Mouse (Mus musculus) left cerebral cortex, postnatal 10 days (tissue): Measurements from ENCODE around the gene Gmnn. TPM values are rescaled to one million over a fixed set of nuclear protein-coding genes. Genes with fewer than 3 reads are reported as not detected.

Source experiments
- DNase-seq, 2 experiments: peaks; one replicate each; pipeline ENCODE4 v3.0.0; 2021 to 2022; ENCODE audit warnings: low spot score in 2 of 2, mixed read lengths in 1 of 2; ENCODE audit errors: extremely low spot score in 1 of 2
- intact Hi-C: fragments of 180-260 bp; cut with DNase I; formaldehyde crosslinking; loops from one replicate; pipeline ENCODE4 v1.15.1; 2025
- total RNA-seq, 2 experiments: library from RNA; stranded (reverse); gene quantifications; 2 replicates each; pipeline ENCODE4 v1.2.3; 2021

The Gmnn gene
- 1 to 10 TPM; 3.8 to 4.0 TPM for total RNA-seq

DNA sequence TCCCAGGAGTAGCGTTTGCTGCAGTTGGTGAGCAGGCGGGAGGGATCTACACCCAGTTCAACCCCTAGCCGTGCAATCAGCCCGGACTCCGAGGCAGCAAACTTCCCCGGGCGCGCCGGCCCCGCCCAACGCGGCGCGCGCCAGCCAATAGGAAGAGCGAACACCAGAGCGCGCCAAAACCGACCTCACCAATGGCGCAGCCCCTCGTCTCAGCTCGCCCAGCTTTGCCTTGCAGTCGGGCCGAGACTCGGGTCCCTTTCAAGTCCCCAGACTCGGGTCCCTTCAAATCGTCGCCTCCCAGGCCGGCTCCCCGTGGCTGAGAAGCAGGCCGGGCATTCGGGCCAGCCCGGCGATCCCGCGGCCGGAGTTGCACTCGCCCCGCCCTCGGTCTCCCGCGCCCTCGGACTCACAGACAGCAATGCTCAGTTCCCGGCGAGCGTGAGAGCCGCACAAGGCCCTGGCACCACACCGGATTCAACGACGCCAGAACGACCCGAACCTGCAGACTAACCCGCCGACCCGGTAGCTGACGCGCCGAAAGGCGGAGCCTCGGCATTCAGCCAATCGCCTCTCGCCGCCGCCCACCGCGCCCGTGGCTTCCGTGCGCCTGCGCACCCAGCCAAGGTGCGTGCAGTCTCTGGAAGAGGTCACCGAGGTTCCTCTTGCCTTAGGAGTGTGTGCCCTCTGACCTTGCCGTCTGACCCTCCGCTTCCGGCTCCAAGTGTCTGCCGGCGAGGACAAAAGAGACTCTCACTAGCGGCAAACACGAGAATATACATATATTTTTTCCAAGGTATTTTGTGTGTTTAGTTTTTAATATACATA, at the start of gene Gmnn:
TSS of gene Gmnn (minus strand) at position 521 of the 825 bp plus-strand sequence.
- intact Hi-C loops, result no loop called here

DNA sequence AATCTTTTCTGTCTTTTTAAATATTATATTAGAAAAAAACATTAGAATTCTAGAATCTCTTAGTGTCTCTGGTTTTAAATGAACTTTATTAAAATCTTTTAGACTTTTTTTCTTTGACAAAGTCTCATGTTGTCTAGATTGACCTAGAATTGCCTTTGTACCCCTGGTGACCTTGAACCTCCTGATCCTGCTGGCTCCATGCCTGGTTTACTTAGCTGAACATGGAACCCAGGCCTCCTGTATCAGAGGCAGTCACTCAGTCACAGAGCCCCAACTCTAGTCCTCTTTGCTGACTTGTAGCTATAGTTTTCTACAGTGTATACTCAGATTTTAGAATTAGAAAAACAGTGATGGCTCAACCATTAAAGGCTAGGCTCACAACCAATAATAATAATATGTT, 44.4 kb upstream of the Gmnn start:
- no peak for DNase-seq
- intact Hi-C loops, result no loop called here

More for the DNA sequence above, at the start of gene Gmnn:
- peak; percentile 63 to 88 for DNase-seq

DNA sequence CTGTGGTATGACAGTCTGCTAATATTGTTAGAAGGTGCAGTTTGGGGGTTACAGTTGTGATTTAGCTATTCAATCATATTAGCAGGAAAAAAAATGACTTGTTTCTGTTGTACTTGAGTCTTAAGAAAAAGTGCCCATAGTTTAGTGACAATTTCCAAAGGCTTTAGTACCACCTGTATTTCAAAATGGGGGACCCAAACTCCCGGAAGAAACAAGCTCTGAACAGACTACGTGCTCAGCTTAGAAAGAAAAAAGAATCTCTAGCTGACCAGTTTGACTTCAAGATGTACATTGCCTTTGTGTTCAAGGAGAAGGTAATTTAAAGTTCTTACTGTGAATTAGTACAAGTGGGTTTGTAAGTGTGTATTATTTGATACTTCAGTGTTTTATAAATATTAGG, 41.5 kb upstream of the Gmnn start:
- DNase-seq, result no peak
- intact Hi-C loops, result no loop called here

DNA sequence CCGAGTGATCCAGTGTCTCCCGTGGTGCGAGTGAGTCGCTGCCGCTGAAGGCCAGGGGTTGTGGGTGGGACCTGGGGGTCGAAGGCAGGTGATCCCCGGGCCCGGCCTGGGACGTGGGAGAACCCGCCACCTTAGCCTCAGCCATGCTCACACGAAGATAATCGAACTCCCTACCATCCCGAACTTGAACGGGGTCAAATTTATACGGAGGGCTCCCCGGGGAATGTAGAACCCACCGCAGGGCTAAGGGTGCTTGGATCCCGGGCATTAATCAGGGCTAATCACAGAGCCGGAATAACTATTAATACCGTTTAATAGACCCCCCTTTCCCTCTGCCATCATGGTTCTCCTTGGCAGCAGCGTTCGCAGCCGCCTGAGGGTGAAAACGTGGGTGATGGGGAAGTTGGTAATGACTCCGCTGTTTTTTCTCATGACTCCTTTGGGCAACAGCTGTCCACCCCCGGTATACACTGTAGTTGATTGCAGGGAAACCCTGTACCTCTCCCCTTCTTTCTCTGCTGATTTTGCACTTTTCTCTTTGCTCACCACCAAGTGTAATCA, 40.5 kb upstream of the Gmnn start:
- DNase-seq, result peak in 1 of 2 experiments; percentile 42
- intact Hi-C loops, result no loop called here

DNA sequence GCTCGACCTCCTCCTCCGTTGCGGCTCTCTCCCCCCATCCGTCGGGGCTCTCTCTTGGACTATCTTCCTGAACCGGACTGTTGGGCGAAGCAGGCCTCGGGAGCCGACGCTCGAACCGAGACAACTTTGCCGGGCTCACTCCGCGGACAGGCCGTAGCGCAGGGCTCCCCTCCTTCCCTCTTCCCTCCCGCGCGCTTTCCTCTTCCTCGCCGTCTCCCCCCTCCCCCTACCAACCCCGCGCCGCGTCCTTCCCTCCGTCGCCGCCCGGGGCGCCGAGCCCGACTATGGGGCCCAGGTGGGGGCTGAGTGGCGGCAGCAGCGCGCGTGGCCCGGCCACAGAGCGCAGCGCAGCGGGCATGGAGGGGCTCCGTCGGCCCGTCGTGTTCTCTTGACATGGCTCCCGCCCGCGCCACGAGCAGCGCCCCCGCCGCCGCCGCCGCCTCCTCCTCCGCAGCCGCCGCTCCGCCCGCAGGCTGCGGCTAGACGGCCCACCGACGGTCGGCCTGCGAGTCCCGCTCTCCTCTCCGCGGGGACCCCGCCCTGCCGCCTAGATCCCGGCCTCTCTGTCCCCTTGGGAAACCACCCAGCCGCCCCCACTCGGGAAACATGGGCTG, 39.7 kb upstream of the Gmnn start, which contains the start of gene BC005537:
TSS of gene BC005537 (plus strand) at position 350 of the 614 bp plus-strand sequence.
- intact Hi-C loops, result no loop called here
- peak; percentile 15 to 81 for DNase-seq

DNA sequence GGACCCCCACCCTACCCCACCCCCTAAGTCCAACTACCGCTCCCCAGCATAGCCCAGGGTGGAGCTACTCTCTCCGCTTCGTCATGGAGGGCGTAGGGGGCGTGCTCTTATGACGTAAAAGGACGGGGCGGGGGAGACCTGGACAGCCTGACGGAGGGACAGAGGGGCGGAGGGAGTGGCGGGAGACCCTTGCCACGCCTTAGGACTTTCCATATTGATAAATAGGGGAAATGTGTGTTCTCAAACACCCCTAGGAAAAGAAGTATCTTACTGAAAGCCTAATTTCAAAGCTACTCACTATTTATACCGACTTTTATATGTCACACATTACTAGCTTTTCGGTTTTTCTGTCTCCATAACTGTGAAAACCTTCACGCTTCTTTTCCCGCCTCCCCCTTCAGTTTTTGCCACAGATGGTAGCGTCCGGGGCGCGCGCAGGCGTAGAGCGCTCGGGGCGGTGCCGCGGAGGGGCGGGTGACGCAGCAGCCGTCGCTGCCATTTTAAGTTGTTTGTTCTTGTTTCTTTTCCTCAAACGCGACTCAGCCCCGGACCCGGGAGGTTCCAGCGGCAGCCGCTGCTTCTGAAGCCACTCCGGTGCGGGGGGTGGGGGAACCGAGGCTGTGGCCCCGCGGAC, 39.1 kb upstream of the Gmnn start:
- peak; percentile 93 to 98 for DNase-seq
- intact Hi-C loops, result no loop called here

DNA sequence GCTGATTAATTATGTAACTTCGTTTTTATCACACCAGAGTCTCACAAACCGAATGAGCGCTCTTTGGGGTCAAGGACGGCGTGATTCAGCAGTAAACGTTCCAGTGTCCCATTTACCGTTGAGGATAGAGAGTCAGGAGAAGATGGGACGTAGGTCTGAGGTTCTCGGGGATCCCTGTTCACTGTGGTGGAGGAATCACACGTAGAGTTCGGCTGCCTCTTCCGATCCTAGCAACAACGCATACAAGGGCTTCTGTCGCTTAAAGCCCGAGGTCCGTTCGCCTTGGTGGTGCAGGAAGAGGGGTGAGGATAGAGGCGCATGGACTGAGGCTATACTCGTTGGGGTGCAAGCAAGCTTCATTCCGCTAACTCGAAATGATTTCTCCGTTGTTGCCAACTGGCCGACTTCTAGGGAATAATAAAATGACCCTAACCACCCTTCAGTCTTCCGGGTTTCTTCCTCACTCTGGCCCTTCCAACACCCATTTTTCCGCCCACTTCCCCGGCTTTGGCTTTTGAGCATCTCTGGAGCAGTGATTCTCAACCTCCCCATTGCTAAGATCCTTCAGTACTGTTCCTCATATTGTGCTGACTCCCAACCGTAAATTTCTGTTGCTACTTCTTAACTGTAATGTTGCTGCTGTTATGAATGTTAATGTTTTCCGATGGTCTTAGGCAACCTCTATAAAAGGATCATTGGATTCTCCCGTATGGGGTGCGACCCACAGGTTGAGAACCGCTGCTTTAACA, 38.4 kb upstream of the Gmnn start:
- intact Hi-C loops, result no loop called here
- DNase-seq, result peak in 1 of 2 experiments; percentile 37

DNA sequence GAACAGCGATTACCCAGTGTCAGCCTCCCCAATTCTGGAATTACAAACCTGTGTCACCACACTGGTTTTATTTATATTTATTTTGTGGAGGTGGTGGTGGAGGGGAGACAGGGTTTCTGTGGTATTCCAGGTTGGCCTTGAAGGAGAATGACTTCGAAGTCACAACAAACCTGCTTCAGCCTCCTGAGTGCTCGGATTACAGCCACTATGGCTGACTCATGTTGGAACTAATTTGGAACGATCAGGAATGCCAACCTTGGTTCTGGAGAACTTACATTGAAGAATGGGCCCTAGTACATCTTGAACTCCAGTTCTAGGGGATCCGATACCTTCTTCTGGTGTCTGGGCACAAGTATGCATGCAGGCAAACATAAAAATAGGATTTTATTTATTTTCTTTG, 37.7 kb upstream of the Gmnn start:
- no peak for DNase-seq
- intact Hi-C loops, result no loop called here

DNA sequence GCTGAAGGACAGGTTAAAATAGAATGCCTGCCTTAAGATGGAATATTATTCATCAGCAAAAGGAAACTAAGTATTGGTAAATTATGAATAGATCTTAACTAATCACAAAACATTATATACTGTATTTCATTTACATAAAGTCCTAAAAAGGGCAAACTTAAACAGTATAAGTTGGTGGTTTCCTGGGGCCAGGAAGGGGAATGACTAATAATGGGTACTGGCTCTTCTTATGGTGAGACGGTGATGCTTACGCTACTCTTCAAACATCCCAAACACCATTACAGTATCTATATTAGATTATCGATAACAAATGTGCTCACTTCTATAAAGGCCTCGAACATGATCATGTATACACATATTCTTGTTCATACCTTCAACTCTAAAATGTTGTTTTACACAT, 37.0 kb upstream of the Gmnn start:
- no peak for DNase-seq
- intact Hi-C loops, result no loop called here

DNA sequence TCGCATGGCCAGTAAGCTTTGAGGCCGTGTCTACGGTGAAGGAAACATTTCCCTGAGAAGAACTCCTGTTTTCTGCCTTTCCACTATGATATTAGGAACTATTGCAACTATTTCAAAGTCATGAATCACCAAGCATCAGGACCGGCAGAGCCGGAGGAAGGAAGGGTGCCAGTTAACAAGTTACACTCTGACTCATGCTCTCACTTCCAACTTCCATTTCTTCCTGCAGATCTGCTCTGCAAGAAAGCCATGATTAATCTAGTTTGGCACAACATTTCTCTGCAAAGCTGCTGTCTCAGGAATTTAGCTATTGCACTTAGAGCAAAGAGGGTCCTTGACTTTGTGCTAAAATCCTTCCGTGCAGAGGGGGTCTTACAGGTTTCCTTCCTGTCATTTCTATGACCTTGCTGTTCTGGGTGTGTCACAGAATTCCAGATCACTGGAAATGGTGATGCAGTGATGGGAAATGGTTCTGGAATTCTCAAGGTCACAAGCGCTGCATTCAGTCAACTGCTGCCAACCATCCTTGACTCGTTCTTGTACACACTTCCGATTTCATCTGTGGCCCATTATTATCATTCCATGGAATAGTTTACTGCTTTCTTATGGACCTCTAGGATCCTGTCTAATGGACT, 30.8 kb upstream of the Gmnn start:
- no peak for DNase-seq
- intact Hi-C loops, result no loop called here

DNA sequence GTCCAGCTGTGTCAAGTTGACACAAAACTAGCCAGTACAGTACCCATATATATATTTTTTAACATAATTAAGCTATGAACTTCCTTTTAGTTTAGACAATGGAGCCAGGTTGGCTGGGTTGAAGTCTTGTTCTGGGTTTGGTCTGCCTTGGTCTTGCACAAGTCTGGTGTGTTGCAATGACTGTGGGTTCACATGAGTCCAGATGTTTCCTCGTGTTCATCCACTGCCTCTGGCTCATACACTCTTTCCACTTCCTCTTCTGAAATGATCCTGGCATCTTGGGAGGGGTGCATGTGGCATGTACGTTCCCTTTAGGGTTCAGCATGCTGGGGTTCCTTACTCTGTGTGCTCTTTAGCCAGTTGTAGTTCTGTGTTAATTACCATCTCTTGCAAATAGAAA, 29.6 kb upstream of the Gmnn start:
- intact Hi-C loops, result no loop called here
- no peak for DNase-seq

DNA sequence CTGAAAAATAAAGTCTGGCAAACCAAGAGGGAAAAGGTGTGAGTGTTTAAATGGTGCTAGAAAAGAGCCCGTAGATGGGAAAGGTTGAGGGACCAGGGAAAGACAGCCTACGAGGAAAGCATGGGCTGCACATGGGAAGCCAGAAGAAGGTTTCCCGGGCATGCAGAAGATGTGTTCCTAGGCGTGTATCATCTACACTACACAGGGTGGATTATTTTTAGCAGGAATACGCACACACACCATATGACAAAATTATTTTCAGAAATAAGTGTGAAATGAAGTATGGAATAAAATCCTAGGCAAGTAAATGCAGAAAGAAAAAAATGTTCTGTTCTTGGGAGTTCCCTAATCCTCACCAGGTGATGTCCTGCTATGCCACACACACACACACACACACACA, 25.8 kb upstream of the Gmnn start:
- no peak for DNase-seq
- intact Hi-C loops, result no loop called here

DNA sequence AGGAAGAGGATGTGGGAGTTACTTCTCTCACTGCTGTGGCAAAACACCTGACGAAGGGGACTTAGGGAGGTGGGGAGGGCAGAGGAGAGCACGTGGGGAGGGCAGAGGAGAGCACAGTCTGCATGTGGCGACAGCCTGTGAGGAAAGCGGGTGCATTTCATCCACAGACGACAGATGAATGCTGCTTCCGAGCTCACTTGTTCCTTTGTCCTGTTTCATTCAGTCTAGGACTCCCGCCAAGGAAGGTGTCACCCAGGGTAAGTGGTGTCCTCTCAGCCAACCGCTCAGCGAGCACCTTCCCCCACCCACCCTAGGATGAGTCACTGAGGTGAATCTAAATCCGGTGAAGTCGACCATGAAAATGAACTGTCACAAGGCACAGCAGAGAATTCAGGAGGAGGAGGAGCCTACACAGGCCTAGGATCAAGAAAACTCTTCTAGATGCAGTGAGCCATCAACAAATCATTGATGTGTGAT, 24.3 kb upstream of the Gmnn start:
- intact Hi-C loops, result no loop called here
- no peak for DNase-seq

DNA sequence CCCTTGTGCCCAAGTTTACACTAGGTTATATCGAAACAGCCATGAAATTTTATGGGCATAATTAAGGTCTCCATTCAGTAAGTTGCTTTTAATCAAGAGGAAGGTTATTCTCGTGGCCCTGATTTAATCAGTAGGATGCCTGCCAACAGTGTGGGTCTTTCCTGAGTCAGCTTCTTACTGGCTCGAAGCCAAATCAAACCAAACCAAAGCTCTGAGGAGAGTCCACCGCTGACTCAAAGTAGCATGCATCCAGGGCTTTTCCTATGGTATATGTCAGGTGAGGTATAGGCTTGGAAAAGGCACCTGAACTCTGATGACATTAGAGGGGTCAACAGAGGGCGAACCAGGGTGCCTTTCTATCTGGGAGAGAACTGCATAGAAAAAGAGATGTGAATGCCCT, 20.2 kb upstream of the Gmnn start:
- intact Hi-C loops, result no loop called here
- peak in 1 of 2 experiments; percentile 24 for DNase-seq

DNA sequence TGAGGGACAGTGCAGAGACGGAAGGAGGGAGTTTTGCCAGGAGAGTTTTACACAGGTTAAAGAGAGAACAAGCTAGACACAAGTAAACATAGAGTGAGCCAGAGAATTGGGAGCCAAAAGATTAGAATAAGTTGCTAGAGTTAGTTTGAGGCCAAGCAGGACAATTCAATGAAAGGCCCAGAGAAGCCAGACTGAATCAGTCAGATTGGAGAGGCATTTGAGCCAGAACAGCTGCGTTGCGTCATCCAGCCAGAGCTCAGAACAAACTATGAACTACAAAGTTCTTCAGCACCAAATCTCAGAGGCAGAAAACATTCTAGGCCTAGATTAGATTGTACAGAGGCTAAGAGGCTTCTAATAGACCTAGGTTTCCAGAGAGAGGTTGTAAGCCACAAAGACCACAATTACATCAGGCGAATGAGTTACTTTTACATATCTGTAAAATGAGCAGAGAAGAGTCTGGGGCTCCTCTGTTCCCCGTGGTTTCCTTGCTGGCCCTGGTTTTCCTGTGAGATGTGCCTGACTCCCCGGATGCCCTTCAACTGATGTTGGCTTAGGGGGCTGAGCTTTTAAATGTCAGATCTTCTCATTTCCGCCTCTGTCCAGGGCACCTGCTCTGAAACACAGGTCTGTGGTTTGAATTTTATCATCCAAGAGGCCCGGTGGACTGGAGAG, 17.1 kb upstream of the Gmnn start:
- intact Hi-C loops, result loop anchor here (5.0 kb wide), 1 partner anchor 297 kb away; no protein-coding TSS in a partner anchor
- no peak for DNase-seq

DNA sequence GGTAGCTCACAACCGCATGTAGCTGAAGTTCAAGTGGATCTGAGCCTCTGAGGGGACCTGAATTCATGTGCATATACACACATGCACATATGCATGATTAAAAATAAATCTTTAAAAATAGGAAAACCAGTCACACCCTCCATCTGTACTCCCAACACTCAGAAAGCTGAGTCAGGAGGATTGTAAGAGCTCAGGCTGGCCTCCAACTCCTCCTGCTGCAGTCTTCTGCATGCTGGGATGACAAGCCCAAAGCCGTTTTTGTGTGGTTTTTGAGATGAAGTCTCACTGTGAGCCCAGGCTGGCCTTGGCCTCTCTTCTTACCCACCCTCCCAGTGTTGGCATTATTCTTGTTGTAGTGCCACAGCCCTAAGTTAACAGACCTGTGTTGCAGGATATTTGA, 16.3 kb upstream of the Gmnn start:
- intact Hi-C loops, result loop anchor here (5.0 kb wide), 1 partner anchor 296 kb away; no protein-coding TSS in a partner anchor

DNA sequence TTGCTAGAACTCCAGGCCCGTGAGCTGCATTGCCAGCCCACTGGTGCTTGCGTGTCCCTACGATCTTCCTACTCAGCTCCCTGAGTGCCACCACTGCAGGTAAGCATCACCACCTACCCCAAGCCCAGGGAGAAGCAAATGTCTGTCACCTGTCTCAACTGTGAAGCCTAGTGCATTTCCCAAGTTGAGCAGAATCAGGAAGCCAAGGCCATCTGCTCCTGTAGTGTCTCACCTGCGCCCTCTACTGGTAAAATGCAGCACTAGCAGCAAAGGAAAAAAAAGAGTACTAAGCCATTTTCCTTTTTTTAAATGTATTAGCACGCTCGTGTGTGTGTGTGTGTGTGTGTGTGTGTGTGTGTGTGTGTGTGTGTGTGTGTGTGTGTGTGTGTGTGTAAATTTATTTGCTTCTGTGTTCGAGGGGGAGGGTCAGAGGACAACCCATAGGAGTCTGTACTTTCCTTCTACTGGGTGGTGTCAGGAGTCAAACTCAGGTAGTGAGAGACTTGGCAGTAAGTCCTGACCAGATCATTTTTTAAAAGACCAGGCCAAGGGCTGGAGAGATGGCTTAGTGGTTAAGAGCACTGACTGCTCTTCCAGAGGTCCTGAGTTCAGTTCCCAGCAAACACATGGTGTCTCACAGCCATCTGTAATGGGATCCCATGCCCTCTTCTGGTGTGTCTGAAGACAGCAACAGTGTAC, 14.6 kb upstream of the Gmnn start:
- peak; percentile 42 to 52 for DNase-seq
- intact Hi-C loops, result loop anchor here (5.0 kb wide), 1 partner anchor 294 kb away; no protein-coding TSS in a partner anchor

More for the DNA sequence above, 16.3 kb upstream of the Gmnn start:
- no peak for DNase-seq
